Mouse (Mus musculus): ENCODE results near the gene Crip1.

- TF ChIP-seq CTCF (IDR thresholded peaks at IDR 0.05; ENCODE audit: low read depth, low read length) (no peak), POLR2A (IDR thresholded peaks at IDR 0.05; ENCODE audit: insufficient read depth, low read length) (no peak)
These were observed 12.9 kb upstream of the Crip1 start for GRCm38 (mm10) chr12:113133260-113133659.
